Mouse (Mus musculus): ENCODE data around the gene Cdc20b. TPM values are rescaled to one million over a fixed set of nuclear protein-coding genes. Genes with fewer than 3 reads are reported as not detected.

Cdc20b gene
- polyA plus RNA-seq, 1 experiment from 2014 or later, result 0.14 TPM

DNA sequence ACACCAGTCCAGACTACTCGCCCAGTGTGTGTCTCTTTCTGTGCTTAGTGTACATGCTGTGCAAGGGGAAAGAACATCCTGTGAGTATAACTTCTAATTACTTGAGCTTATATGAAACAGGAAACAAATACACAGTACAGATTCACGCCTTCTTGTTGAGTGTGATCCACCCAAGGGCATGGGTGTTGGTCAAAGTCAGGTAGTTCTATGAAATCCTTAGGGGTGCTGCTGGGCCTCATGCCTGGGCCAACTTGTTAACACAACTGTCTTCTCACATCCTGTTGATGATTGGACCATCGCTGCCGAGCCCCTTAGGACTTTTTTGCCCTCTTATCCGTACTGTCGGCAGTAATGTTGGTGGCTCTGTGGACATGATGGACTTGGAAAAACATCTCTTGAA lies 26.8 kb downstream of the Cdc20b start:
- Histone ChIP-seq H3K27me3 (no peaks in the 10 kb centered on the region), H3K27ac (no peak overlapping the region), H3K36me3 (no peaks in the 10 kb centered on the region), H3K4me2 (no peak overlapping the region), H3K9ac (no peak overlapping the region), H3K4me3 (no peak overlapping the region), H3K4me1 (no peaks in the 10 kb centered on the region), H3K9me3 (no peaks in the 10 kb centered on the region)
- WGBS, result 92% methylated on average over 6 of the region's 6 CpGs
- no peak for ATAC-seq (ENCODE audit: insufficient number of reproducible peaks, insufficient read depth, low FRiP score, low TSS enrichment, low read depth)

DNA sequence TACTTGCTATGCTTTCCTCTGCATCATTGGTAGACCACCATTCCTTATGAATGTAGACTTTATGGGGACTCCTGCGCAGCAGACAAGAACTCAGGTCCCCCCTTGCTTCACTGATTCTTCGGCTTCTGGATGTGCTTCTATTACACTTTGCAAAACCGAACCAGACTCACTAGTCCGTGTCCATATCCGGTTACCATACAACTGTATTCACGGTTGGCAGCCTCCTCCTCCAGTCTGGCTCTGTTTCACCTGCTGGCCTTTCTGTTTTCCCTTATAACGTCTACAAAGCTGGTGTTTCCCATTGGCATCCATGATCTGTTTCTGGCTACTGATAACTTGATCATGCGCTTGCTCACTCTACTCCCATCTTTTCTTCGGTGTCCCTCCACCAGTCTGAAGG lies 29.6 kb downstream of the Cdc20b start:
- H3K36me3 ChIP-seq, result no peaks in the 10 kb centered on the region
- 80% methylated on average over 9 of the region's 9 CpGs for WGBS
- ATAC-seq (ENCODE audit: insufficient number of reproducible peaks, insufficient read depth, low FRiP score, low TSS enrichment, low read depth), result no peak
- no peak overlapping the region for H3K4me2 ChIP-seq
- no peak overlapping the region for H3K9ac ChIP-seq
- no peaks in the 10 kb centered on the region for H3K9me3 ChIP-seq
- H3K27me3 ChIP-seq, result no peaks in the 10 kb centered on the region
- H3K4me1 ChIP-seq, result no peaks in the 10 kb centered on the region
- H3K27ac ChIP-seq, result no peak overlapping the region
- no peak overlapping the region for H3K4me3 ChIP-seq

DNA sequence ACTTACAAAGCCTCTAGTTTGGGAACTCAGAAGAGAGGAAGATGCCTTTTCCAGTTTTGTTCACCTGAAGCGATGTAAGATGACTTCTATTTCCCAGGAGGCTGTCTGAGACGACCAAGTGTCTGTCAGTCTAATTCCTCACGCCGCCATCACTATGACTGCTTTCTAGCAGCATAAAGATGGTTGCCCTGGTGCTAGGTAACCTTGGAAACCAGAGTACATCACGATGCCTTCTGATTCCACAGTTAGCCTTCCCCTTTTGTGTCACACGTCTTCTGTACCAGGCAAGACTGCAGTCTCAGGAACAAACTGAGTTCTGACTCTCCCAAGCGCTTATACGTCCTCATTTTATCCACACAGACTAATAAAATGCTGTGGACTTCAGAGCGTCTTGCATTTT lies 44.1 kb downstream of the Cdc20b start:
- Histone ChIP-seq H3K27ac (no peak overlapping the region), H3K4me1 (no peaks in the 10 kb centered on the region), H3K4me2 (no peak overlapping the region), H3K9me3 (no peaks in the 10 kb centered on the region), H3K36me3 (no peaks in the 10 kb centered on the region), H3K27me3 (no peaks in the 10 kb centered on the region), H3K9ac (no peak overlapping the region), H3K4me3 (no peak overlapping the region)
- ATAC-seq (ENCODE audit: insufficient number of reproducible peaks, insufficient read depth, low FRiP score, low TSS enrichment, low read depth), result no peak
- WGBS, result 82% methylated on average over 9 of the region's 9 CpGs

DNA sequence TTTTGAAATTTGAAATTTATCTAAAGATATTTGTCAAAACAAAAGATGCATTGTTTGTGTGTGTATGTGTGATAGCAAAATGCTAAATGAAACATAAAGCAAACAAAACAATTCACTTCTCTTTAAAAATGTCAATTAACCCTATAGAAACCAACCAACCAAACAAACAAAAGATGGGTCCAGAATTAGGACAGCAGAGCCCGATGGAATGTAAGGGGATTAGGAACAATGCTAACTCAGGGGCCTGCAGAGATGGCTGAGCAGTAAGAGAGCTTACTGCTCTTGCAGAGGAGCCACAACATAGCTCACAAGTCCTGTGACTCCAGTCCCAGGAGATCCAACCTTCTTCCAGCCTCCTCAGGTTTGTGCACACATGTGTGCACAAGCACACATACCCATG lies 47.2 kb downstream of the Cdc20b start:
- no peak overlapping the region for H3K9ac ChIP-seq
- no peaks in the 10 kb centered on the region for H3K36me3 ChIP-seq
- no peaks in the 10 kb centered on the region for H3K9me3 ChIP-seq
- no peaks in the 10 kb centered on the region for H3K4me1 ChIP-seq
- 55% methylated on average over 1 of the region's 1 CpGs for WGBS
- H3K27me3 ChIP-seq, result no peaks in the 10 kb centered on the region
- ATAC-seq (ENCODE audit: insufficient number of reproducible peaks, insufficient read depth, low FRiP score, low TSS enrichment, low read depth), result no peak
- no peak overlapping the region for H3K4me3 ChIP-seq
- H3K27ac ChIP-seq, result no peak overlapping the region
- H3K4me2 ChIP-seq, result no peak overlapping the region

DNA sequence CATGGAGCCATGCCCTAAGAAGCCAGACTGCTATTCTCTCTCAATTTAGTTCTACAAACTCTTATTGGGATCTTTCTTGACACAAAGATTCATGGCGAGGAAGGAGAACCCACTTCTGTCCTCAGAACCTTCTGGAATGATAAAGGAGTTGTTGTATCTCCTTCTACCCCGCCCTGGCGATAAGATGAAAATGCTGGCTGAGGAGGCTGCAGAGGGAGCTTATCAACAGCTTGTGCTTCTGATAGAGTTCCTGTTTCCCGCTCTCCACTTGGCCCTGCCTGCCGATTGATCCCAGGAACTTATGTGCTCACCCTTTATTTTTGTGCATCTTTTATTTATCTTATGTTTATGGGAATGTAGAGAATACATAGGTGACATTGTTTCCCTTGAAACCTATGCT lies 49.8 kb downstream of the Cdc20b start:
- Histone ChIP-seq H3K27me3 (no peaks in the 10 kb centered on the region), H3K4me1 (no peaks in the 10 kb centered on the region), H3K4me2 (no peak overlapping the region), H3K9ac (no peak overlapping the region), H3K27ac (no peak overlapping the region), H3K9me3 (no peaks in the 10 kb centered on the region), H3K4me3 (no peak overlapping the region), H3K36me3 (no peaks in the 10 kb centered on the region)
- no peak for ATAC-seq (ENCODE audit: insufficient number of reproducible peaks, insufficient read depth, low FRiP score, low TSS enrichment, low read depth)
- WGBS, result 83% methylated on average over 5 of the region's 5 CpGs

DNA sequence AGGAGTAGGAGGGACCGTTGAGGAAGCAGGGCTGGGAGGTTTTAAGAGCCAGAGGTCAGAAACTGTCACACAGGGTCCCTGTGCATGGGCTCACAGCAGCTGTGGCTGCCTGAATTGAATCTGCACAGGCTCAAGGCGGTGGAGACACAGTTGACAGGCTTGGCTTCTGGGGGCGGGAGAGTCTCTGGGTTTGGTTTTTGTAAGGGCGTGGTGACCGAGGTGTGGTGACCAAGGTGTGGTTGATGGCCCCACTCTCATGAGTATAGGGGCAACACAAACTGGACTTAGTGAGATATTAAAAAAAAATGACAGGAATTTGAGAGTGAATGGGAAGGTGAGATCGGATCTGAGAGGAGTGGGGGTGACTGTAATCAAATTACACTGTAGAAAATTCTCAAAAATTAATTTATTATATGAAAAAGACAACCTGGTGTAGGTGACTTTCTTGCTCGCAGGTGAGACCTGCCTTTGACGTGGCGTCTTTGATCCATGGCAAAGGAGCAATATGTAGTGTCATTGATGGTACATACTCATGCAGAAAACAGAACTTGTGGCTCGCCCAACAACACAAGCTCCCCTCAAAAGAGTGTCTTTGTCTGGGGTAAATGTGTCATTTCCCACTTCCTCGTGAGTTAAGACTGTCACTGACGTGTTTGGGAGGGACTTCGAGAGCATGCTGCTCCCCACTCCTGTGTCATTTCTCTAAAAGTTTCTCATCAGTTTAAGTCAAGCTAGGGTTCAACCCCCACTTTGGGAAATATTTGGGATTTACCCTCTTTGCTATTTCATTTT lies 52.5 kb downstream of the Cdc20b start:
- WGBS, result 80% methylated on average over 13 of the region's 13 CpGs

DNA sequence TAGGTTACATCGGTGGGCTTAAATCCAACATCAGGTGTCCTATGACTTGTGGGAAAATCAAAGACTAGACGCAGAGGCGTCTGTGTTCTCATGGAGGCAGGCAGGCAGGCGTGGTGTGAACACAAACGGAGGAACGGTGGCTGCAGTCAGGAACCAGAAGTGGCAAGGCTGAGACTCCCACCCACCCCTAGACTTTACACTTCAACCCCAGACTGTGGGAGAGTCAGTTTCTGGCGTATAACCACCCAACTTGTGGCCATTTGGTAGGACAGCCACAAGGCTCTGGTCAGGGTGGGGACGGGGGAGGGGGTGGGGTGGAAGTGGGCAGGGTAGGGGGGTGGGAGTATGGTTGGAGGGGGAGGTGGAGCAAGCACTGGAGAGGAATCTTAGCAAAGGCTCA lies 55.6 kb downstream of the Cdc20b start:
- 81% methylated on average over 8 of the region's 8 CpGs for WGBS
- H3K4me2 ChIP-seq, result no peak overlapping the region

More for the DNA sequence above, 52.5 kb downstream of the Cdc20b start:
- no peak for ATAC-seq (ENCODE audit: insufficient number of reproducible peaks, insufficient read depth, low FRiP score, low TSS enrichment, low read depth)
- no peaks in the 10 kb centered on the region for H3K36me3 ChIP-seq
- no peak overlapping the region for H3K4me3 ChIP-seq
- H3K27ac ChIP-seq, result no peak overlapping the region
- no peaks in the 10 kb centered on the region for H3K27me3 ChIP-seq
- H3K4me1 ChIP-seq, result no peaks in the 10 kb centered on the region
- H3K4me2 ChIP-seq, result no peak overlapping the region
- no peaks in the 10 kb centered on the region for H3K9me3 ChIP-seq
- H3K9ac ChIP-seq, result no peak overlapping the region

DNA sequence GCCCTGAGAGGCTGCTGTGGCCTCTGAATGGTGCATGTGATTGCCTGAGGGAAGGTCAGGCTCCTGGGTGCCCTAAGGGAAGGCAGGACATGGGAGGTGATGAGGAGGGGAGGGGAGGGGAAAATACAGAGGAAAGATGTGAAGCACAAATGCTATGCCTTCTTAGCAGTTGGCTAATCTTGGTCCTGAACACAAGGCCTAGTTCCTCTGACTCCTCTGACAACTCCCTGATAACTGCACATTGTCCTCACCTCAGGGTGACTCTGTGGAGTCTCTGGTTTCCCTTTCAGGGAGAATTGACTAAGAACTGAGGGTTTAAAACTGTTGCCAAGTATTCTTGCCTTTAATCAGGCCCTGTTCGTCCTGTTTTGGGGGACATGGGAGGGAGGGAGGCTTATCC lies 59.7 kb downstream of the Cdc20b start:
- no peaks in the 10 kb centered on the region for H3K36me3 ChIP-seq
- no peaks in the 10 kb centered on the region for H3K4me1 ChIP-seq
- H3K9ac ChIP-seq, result no peak overlapping the region
- ATAC-seq (ENCODE audit: insufficient number of reproducible peaks, insufficient read depth, low FRiP score, low TSS enrichment, low read depth), result no peak
- no peaks in the 10 kb centered on the region for H3K9me3 ChIP-seq
- no peaks in the 10 kb centered on the region for H3K27me3 ChIP-seq
- WGBS, result 79% methylated on average over 1 of the region's 1 CpGs
- no peak overlapping the region for H3K4me3 ChIP-seq
- no peak overlapping the region for H3K27ac ChIP-seq
- no peak overlapping the region for H3K4me2 ChIP-seq

More for the DNA sequence above, 55.6 kb downstream of the Cdc20b start:
- H3K9ac ChIP-seq, result no peak overlapping the region
- H3K27ac ChIP-seq, result no peak overlapping the region
- no peaks in the 10 kb centered on the region for H3K4me1 ChIP-seq
- no peaks in the 10 kb centered on the region for H3K9me3 ChIP-seq
- H3K36me3 ChIP-seq, result no peaks in the 10 kb centered on the region
- no peak for ATAC-seq (ENCODE audit: insufficient number of reproducible peaks, insufficient read depth, low FRiP score, low TSS enrichment, low read depth)
- H3K27me3 ChIP-seq, result no peaks in the 10 kb centered on the region
- no peak overlapping the region for H3K4me3 ChIP-seq

DNA sequence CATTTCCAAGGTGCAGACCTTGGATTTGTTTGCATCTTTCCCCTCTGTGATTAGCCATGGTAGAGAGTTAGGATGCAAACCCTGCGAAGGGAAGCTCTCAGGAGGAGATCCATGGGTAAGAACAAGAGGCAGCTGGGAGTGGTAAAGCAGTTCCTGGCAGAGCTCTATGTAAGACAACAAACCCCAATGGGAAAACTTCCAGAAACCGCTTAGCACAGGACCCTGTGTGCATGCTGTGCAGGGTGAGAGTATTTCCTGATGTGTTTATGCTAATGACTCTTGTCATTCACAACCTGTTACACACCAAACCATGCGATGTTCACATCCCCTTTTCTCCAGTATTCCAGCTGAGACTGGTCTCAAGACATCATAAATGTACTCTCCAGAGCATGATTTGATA lies 62.1 kb downstream of the Cdc20b start:
- 68% methylated on average over 3 of the region's 3 CpGs for WGBS
- H3K27ac ChIP-seq, result no peak overlapping the region
- no peak overlapping the region for H3K4me2 ChIP-seq
- no peak overlapping the region for H3K4me3 ChIP-seq
- H3K4me1 ChIP-seq, result no peaks in the 10 kb centered on the region
- ATAC-seq (ENCODE audit: insufficient number of reproducible peaks, insufficient read depth, low FRiP score, low TSS enrichment, low read depth), result no peak
- no peaks in the 10 kb centered on the region for H3K36me3 ChIP-seq
- no peak overlapping the region for H3K9ac ChIP-seq
- no peaks in the 10 kb centered on the region for H3K9me3 ChIP-seq
- no peaks in the 10 kb centered on the region for H3K27me3 ChIP-seq

DNA sequence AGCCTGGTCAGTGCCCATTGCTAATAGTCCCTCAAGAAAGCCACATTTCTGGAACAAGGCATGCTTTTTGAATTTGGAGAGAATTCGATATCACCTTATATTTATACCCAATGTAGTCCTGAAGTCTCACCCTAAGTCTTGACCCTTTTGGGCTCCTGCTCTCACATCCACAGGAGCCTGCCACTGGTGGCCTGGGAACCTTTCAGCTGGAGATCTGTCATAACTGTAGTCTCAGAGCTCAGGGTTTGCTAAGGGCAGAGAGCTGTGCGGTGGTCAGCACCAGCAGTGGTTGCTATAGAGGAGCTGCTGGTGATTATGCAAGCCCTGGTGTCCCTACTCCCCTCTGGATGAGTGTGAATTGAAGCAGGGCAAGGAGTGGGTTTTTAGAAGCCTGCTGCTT lies 63.5 kb downstream of the Cdc20b start:
- no peak for ATAC-seq (ENCODE audit: insufficient number of reproducible peaks, insufficient read depth, low FRiP score, low TSS enrichment, low read depth)
- Histone ChIP-seq H3K27me3 (no peaks in the 10 kb centered on the region), H3K4me1 (no peaks in the 10 kb centered on the region), H3K9ac (no peak overlapping the region), H3K9me3 (no peaks in the 10 kb centered on the region), H3K4me2 (no peak overlapping the region), H3K27ac (no peak overlapping the region), H3K36me3 (no peaks in the 10 kb centered on the region), H3K4me3 (no peak overlapping the region)
- 92% methylated on average over 2 of the region's 2 CpGs for WGBS

DNA sequence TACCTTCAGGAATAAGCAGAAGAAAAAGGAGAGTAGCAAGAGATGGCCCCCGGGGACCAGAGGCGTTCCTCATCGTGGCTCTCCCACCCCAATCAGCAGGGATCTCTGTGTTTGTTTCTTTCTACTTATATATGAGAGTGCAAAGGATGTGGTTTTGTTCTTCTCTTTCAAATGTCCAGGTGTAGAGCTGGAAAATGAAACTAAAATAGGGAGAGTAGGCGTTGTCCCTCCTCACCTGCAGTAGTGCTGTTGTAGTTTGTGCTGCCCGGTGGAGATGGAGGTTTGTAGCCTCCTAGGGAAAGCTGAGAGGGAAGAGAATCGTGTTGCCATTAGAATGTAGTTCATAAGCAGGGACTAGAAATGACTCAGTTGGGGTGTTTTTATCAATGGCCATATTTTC lies 66.0 kb downstream of the Cdc20b start, which contains the start of gene Gzma:
Gene Gzma, minus strand, starts transcription at position 103 of the 400 bp plus-strand sequence.
- WGBS, result 83% methylated on average over 6 of the region's 6 CpGs
- Histone ChIP-seq H3K4me3 (no peak within 1 kb of the TSS), H3K4me2 (no peak within 1 kb of the TSS), H3K4me1 (no peaks in the 10 kb centered on the region), H3K27me3 (no peaks in the 10 kb centered on the region), H3K9me3 (no peaks in the 10 kb centered on the region), H3K9ac (no peak within 1 kb of the TSS), H3K27ac (no peak within 1 kb of the TSS), H3K36me3 (no peaks in the 10 kb centered on the region)
- ATAC-seq (ENCODE audit: insufficient number of reproducible peaks, insufficient read depth, low FRiP score, low TSS enrichment, low read depth), result no peak

DNA sequence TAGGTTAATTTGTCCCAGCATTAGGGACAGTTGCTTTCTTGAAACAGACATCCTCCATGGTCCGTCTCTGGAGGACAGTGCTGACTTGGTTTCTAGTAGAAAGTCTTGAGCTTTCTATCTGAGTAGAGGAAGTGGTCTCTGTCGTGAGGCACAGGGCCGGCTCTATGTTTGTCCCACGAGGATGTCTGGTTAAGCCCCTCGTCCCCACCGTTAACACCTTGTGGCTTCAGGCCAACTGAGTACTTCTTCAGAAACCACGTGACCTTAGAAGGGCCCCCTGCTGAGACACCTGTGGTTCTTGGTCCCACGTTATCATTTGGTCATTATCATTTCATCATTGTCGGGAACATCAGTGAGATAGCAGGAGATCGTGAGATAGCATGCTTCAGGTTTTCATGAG lies 66.9 kb downstream of the Cdc20b start:
- no peak overlapping the region for H3K4me3 ChIP-seq
- H3K36me3 ChIP-seq, result no peaks in the 10 kb centered on the region
- no peaks in the 10 kb centered on the region for H3K4me1 ChIP-seq
- WGBS, result 77% methylated on average over 10 of the region's 10 CpGs
- no peak overlapping the region for H3K9ac ChIP-seq
- H3K4me2 ChIP-seq, result no peak overlapping the region
- no peak for ATAC-seq (ENCODE audit: insufficient number of reproducible peaks, insufficient read depth, low FRiP score, low TSS enrichment, low read depth)
- no peaks in the 10 kb centered on the region for H3K27me3 ChIP-seq
- H3K27ac ChIP-seq, result no peak overlapping the region
- no peaks in the 10 kb centered on the region for H3K9me3 ChIP-seq
